Mouse (Mus musculus) c-Kit-positive CD71-negative TER-119-negative erythroid progenitor cells, embryonic 14.5 days (primary cell): ENCODE results near the gene Gm20518.
A peak's percentile ranks its signal among the peaks of the same experiment; 100 is the strongest.

Source experiments
- DNase-seq: peaks from one replicate; pipeline ENCODE4 v3.0.0-alpha.2; 2013; ENCODE audit warnings: low read depth

Gene Gm20518

DNA sequence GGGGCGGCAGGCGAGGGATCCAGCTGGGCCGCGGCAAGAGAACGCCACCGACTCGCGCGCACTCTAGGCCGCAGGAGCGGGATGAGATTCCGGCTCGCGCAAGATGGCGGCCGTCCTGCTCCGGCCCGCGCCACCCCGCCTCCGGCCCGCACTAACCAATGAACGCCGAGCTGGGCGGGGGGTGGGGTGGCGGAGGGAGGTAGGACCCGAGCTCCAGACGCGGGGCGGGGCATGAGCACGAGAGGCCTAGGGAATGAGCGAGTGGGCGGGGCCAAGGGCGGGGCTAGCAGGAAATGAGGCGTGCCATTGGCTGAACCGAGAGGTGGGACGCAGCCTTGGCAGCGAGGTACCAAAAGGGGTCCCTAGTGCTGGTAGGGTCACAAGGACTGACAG, at the start of gene Gm20518:
Gene Gm20518 (minus strand): TSS at position 105 of the 393 bp plus-strand sequence.
- DNase-seq = peak; percentile 98

DNA sequence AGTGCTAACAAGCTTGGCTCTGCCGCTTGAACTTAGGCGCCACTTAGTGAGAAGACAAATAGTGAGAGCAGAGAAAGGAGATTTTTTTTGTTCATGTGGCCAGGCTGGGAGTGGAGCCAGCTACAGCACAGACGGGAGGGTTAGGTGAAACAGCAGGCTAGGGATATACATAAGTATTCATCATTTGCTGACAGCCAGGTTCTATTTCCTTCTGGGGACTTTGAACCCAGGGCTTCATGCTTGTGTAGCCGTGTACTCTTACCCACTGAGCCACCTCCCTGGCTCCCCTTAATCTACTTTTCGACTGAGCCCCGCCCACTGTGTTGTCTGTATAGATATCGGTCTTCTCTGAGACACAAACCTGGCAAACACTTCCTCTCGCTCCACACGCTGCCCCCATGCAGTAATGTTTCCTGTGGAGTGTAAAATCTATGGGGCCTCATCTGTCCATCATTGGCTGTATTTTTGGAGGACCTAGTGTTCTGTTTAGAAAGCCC, 47.8 kb upstream of the Gm20518 start:
- DNase-seq = no peak

DNA sequence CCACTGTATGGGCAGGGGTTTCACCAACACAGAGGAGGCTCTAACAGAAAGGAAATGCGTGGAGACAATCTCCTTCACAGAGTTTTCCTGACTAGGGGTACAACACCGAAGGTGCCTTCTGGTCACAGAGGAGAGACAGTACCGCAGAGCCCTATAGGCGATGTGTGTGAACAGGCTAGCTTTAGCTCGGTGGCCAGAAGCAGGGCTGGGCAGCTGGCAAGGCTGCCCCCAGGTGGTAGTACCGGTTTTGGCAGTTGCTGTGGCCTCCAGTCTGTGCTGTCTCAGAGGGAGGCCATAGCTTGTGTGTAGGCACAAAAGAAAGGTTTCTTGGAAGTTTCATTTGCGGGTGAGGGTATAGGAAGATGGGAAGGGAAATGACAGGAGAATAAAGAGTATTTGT, 47.4 kb upstream of the Gm20518 start:
- peak; percentile 65 for DNase-seq

DNA sequence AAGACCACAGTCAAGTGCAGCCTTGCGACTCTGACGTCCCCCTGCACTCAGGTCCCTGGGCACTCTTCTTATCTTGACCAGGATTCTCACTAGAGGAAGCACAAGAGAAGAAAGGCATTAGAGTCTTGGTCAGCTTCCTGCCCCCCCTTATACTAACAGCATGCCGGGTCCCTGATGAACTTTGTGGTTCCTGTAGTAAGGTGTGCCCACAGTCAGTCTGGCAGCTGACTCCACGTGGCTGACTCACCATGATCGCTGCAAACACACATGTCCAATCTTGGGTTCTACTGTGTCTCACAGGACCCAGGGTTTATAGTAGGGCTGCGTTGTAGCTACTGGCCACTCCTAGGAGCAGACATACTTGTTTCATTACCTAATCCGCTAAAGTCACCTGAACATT, 46.7 kb upstream of the Gm20518 start:
- no peak for DNase-seq

DNA sequence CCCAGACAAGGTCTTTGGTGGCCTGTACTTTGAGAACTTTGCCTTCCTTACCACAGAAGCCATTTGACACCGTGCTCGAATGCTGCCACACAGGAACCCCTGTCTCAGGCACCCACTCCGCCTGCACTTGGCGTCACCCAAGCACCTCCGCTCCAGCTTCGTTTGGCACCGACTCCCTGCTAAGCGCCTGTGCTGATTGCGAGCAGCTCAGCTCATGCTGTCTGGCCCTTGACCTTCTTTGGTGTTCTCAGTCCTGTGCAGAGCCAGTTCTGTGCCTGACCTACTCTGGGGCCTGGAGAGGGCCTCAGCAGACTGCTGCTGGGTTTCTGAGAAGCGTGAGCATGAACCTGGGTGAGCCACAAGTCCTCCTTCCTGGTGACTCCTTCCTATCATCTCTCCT, 45.3 kb upstream of the Gm20518 start:
- no peak for DNase-seq

DNA sequence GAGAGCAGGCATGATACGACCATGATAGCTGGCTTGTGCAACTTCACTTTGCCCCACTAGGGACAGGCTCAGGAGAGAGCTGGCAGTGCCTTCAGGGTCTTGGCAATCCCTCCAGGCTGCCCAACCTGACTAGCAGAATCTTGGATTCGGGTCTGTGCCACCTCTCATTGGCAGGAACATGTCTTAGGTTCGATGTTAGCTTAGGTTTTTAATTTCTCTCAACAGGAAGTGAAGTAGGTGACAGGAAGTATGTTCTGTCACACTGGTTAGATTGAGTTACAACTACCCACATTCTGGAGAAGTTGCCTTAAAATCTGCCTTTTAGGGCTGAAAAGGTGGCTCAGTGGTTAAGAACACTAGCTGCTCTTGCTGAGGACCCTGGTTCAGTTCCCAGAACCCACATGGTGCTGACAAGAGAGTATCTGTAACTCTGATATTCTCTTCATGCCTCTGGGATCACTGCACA, 43.0 kb upstream of the Gm20518 start:
- DNase-seq = no peak

DNA sequence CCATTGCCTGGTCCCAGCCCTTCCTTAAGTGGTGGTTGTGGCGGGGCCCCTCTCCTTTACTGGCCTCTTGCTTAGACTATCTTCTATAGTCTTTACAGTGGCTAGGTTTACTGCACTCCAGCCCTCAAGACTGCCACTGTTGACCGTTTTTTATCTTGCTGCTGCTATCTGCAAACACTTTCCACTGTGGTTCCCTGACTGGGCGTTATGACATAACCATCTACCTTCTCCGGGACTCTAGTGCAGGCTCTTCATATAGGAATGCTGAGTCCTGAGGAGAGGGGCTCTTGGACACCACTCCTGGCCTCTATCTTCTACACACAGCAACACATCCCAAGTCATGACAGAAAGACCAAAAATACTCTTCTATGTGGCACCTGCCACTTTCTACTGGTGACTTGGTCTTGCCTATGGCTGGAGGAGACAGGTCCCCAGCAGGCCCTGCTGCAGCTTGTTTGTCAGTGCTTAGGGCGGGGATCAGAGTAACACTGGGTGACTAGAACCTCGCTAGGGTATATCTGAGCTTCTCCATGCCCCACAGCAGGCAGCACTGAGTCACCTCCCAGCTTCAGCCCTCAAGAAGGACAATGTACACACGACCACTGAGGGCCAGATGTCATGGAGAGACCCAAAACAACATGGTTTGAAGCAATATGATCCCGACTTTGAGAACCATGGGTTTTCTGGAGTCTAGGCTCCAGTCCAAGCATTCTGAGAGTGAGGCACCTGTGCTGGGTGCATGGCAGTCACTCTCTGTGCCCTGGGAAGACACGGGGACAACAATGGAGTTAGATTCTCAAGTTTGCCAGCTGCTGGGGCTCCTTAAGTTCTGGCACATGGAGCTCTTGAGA, 42.3 kb upstream of the Gm20518 start:
- DNase-seq = no peak

DNA sequence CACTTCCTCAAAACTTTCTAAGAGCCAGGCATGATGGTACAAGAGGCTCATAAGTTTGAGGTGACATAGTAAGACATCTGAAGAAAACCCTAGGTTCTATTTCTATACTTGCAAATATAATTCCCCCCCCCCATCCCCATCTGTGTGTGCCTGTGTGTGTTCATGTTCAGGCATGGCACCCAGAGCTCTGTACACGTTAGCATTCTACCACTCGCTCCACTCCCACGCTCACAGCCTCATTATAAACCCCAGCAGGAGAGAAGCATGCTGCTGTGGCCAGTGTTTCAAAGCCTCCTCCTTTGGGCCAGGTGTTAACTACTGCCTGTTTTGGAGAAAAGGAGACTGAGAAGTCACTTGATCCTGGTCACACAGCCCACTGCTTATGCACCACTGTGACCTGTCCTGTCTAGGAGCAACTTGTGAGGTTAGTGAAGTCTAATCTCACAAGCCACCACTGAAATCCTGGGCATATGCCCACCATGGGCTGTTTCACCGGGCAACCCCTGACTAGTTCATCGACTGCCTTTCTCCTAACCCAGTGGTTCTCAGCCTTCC, 40.5 kb upstream of the Gm20518 start:
- no peak for DNase-seq

DNA sequence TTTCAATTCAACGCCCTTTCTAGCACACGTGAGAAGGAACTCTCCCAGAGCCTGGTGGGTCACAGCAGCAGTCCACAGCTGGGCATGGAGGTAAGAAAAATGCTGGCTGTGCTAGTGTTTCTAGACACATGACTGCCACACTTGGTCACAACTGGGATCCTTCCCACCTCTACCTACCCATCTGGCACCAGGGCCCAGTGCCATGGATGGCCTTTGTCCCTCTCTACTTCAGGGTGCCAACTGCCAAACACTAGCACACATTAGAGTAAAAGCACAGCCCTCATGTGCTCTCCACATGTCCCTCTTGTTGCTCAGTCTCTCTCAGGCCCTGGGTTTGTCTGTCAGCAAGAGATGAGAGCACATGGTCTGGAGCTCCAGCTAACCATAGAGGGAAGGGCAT, 38.2 kb upstream of the Gm20518 start:
- DNase-seq = no peak

DNA sequence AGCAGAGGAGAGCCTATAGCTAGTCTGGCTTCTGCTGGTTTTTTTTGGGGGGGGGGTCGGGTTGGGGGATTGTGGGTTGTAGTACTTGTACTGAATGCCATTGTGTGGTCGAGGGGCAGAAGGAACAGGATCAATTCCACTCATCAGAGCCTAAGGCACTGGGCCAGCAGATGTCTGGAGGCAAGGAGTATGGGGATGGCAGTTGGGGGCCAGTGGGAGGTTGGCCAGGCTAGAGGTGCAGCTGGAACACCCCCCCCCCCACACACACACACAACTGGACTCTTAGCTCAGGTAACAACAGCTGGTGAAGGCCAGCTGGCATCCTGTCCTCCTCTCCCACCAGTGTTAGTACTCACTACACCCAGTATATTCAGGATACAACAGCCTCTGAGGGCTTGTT, 37.7 kb upstream of the Gm20518 start:
- DNase-seq = no peak

DNA sequence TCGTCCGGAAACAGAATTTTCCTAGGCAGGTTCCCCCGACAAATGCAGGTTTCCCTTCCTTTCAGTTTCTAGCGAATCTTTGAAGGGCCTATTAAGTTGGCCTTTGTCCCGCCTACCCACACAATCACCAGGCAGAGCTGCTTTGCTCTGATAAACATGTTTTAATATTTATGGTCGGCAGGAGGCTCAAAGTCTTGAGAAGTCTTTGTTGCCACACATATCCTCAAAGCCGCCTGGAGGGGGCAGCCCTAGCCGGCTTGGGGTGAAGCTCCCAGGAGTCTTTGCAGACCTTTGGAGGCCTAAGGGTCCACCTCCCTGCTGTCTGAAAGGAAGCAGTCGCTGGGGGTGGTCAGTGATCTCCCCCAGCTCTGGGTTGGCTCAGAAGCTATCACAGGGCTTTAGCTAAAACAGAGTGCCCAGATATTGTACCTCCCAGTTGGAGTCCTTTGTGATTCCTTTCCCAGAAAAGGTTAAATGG, 37.2 kb upstream of the Gm20518 start:
- peak; percentile 87 for DNase-seq

DNA sequence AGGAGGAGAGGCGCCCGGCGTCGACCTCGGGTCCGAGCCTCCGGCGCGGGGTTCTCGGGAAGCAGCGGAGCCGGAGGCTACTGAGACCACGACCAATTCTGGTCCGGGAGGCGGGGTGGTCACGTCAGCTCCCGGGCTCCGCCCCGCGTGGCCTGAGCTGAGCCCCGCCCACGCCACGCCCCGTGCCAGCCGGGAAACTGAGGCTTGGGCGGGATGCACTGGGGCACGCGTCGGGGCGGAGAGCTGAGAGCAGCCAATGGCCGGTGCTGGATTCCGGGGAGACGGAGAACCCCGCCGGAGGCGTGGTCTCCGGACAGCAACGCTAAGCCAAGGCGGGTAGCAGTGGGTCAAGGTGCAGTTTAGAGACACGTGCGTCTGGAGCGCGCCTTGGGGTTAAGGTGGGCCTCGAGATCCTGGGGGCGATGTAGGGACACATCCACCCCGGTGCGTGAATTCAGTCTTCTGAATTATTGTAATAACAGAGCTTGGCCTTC, 36.7 kb upstream of the Gm20518 start, which contains the start of gene Slc25a1:
Gene Slc25a1 (minus strand): TSS at position 133 of the 494 bp plus-strand sequence.
- peak; percentile 58 for DNase-seq

DNA sequence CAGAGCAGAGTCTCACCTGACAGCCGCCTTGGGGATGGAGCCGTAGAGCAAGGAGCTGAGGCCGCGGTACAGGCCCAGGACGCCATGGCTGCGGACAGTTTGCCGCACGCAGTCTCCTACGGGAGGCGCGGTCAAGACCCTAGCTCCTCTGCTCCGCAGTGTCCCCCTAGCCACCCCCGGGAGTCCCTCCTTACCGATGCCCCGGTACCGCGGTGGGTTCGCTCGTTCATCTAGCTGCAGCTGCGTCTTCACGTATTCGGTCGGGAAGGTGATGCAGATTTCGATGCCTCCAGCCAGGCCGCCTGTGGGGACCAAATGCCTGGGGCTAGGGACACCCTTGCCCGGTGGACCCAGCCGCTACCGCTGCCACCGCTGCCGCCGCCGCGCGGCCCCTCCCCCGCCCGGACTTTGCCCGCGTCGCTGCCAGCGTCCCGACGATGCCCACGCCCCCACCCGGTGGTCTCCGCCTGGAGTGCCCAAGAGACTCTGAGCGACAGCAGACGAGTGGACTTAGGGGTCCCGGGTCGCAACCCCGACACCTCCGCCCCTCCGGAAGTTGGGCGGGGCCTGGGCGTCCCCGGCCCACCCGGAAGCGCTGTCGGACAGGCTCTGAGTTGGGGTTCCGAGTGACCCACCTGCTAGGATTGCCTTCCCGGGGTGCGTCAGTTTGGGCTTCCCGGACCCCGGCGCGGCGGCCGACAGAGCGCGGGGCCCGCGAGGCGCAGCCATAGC, 36.0 kb upstream of the Gm20518 start:
- DNase-seq = no peak

DNA sequence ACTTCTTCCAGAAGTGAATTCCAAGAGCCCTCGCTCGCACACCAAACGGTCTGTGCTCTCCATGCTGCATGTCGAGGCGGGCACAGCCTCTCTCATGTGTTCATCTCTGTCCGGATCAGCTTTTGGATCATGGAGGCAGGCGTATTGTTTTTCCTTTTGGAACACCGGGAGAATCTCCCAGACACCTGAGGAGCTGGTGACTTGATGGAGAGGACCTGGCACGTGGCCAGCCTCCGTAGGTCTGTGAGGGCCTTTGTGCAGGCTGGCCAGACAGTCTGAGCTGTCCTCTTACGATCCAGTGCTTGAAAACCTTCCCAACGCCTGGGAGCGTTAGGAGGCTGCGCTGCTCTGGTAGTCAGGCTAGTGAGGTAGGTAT, 30.7 kb upstream of the Gm20518 start:
- no peak for DNase-seq

DNA sequence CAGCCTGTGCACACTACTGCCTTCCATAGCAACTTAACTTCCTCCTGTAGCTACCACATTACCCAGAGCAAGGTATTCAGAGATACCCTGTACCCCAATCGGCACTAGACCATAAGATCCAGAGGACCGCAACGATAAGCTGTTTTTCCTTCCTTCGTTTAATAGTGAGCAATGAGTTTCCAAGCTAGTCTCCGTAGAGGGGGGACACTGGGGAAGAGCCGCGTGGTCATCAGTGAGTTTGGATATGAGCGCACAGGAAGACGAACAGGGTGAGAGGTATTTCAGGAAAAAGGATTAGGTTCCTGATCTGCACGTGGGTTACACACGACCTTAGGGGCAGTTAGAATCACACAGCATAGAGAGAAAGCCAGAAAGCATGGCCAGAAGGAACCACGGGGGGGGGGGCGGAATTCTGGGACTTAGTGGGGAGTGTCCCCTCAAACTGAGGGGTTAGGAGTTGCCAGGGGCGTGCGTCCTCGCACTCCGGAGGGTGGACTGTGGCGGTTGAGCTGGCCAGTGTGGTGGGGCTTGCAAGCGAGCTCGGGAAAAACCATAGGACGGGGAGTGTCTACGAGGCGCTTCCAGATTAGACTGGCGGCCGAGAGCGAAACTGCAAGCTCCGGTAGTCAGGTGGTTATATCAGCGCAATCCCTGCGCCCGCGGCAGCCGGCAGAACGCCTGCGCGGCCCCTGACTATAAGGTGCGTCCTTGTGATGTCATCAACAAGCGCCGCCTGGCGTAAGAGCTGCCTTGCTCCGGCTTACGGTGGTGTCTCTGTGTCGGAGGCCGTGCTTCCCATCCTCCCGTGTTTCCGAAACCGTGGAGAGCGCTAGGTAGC, 30.1 kb upstream of the Gm20518 start:
- peak; percentile 96 for DNase-seq

DNA sequence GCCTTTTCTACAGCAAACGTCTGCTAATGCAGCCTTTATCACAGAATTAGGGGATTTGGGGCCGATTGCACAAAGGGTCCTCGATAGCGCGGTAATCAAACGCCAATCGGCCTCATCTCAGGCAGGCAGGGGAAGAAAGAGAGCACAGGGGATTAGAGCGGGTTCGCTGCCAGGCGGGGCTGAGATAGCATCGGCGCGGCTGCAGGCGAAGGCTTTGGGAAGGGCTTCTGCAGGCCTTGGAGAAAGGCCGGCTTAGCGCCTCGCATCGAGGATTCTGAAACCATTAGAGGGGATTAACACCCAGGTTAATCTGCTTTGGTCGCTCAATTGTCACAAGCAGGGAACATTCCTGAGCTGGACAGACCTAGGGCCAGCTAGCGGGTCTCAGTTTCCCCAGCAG, 29.1 kb upstream of the Gm20518 start:
- no peak for DNase-seq

DNA sequence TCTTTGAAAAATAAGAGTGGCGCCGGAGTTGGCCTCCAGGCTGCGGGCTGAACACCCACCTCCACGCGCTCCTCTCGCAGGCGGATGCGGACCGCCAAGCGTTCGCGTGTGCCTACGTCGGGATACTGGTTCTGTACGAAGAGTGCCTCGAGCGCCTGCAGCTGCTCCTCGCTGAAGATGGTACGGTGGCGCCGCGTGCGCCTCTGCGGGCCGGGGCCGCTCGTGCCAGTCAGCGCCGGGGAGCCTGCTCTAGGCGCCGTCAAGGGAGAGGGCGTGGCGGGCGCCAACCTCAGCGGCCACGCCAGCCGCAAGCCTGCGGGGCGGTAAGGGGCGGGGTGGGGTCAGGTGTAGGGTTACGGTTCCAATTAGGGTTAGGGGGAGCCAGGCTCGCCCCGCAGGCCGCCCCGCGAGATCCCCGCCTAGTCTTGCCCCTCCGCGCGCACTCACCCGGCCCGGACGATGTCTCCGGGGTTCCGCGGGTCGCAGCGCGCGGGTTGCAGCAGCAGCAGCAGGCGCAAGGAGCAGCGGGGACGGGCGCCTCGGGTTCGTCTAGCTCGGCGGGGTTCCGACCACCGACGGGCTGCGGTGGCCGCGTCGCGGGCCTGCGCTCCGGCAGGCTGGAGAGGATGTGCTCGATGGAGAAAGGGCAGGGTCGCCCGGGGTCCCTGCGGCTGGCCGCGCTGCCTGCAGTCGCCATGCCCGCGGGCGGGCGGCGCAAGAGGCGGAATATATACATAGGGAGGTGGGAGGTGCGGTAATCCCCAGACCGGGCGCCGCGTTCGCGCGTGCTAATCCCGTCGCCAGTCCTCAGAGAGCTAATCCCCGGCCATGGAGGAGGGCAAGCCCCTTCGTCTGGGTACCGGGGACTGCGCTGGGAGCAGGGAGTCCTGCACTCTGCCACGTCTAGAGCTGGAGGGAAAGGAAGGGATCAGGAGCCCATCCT, 23.1 kb upstream of the Gm20518 start, which contains the start of gene Gsc2:
Gene Gsc2 (minus strand): TSS at position 753 of the 943 bp plus-strand sequence.
- DNase-seq = no peak

DNA sequence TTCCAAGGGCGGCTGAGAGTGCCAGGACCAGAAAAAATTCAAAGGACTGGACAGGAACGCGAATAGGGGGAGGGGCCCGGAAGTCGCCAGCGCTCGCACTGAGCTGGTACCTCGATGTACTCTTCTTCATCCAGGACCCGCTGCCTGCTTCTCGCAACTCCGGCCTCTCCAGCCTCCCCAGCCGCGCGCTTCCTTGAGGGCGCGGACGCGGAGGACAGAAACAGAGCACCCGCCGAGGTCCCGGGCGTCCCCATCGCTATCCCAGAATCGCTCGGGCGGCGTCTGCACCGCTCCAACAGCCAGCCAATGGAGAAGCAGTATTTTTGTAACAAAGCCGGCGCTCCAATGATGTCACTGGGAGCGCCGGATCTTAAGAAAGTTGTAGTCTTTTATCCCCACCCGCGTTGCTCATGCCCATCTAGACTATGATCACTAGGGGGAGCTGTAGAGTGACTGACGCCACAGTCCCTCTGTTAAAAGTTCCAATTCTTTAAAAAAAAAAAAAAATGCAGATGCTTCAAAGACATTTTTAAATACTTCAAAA, 19.7 kb upstream of the Gm20518 start, which contains the start of gene Ess2:
Gene Ess2 (minus strand): TSS at position 297 of the 544 bp plus-strand sequence.
- DNase-seq = peak; percentile 97

DNA sequence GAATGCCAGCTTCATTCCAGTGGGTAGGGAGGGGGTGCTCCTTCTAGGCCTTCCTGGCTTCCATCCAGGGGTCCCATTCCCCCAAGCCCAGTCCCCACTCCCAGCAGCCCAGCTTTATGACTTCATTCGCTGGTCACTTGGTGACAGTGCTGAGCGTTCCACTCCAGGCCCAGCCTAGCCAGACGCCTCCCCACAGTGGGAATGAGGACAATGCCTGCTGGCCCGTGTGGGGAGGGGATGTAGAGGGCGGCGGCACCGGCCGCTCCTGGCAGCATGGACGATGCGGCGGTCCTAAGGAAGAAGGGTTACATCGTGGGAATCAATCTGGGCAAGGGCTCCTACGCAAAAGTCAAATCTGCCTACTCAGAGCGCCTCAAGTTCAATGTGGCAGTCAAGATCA, 7.0 kb upstream of the Gm20518 start, which contains the start of the genes Dgcr2 and Tssk2:
Gene Dgcr2 (minus strand): TSS at position 101 of the 400 bp plus-strand sequence.
Gene Tssk2 (plus strand): TSS at position 176 of the 400 bp plus-strand sequence.
- no peak for DNase-seq

DNA sequence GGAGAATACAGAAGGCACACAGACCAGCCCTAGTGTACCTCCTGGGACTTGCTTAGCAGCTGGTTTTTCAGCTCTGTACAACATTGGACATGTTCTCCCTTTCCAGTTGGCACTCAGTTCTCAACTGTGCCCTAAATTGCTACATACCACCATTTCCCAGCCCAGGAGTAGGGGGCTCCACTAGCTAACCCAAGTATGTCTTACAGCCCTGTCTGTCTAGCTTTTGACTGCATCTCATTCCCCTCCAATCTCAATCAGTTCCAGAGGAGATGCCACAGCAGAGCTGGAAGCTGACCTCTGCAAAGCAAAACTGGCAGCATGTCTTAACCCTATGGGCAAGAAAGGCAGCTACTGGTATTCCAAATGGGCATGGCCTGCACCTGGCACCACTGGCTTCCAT, 4.6 kb upstream of the Gm20518 start:
- no peak for DNase-seq
